Mouse (Mus musculus): Measurements from ENCODE around the gene Gm3594.
"Not testable (repeated sequence)": the region's sequence is repeated elsewhere in the genome, so short reads cannot be mapped to it uniquely, and the experiment has no call there.

Gm3594 gene

DNA sequence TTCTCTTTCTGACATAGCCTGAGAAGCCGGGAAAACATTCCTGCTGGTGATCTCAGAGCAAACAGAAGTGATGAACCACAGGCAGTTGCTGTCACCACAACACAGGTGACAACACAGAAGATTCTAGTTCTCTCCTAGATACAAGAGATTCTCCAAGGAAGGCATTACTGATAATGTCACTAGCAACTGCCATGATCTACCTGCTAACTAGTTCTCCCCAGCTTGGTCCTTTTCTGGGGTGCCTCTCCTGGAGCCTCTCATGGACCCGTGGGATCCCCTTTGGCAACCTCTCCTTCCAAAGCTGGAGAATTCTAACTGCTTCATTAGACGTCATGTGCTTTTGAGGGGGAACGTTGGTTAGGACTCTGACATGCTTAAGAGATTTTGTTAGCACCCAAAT, at the start of gene Gm3594:
Gm3594 (minus strand) TSS at position 101 of the 400 bp plus-strand sequence.
- DNase-seq (ENCODE audit: low spot score) = not testable (repeated sequence)

DNA sequence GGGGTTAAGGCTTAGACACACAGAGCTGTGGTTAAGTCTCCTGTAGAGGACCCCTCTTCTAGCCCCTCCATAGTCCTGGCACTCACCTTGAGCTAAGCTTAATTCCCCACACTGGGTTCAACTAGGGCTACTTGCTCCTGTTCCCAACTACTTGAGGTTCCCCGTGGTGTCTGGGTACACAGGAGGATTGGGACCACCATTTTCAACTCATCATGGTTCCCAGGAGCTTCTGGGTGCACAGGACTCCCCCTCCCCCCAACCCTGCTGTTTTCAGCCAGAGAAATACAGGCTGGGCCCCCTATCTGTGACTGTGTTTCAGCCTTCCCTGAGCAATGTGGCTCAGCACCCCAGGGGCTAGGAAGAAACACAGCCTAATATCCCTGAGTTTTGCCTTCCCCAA, 41.9 kb upstream of the Gm3594 start:
- peak; percentile 9 for DNase-seq (ENCODE audit: low spot score)

DNA sequence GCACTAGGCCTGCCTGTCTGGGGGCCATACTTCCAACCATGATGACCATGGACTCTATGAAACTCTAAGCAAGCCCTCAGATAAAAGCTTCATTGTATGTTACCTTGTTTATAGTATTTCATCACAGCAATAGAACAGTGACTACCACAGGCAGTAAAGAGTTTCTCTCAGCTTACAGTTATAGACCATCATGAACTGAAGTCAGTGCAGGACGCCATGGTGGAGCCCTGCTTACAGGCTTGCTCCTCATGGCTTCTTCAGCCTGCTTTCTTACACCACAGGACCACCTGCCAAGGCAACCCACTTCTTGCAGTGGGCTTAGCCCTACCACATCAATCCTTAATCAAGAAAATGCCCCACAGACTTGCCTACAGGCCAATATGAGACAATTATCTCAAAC, 41.1 kb upstream of the Gm3594 start:
- DNase-seq (ENCODE audit: low spot score) = not testable (repeated sequence)

DNA sequence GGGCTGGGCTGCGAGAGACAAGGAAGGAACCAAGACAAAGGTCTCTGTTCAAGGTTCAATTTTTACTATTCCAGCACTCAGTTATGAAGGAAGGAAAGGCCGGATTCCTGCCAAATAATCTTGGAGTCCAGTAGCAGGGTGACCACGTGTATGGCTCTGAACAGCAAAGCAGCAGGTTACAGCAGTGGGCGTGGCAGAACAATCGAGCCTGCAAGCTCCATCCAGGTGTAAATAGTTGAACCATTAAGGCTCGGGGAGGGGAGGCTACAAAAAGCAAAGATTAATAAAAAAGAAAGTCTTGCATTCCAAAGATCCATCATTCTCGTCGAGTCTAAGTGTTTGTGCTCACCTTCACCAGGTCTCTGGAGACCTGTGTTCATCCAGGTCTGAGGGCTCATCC, 37.7 kb upstream of the Gm3594 start:
- not testable (repeated sequence) for DNase-seq (ENCODE audit: low spot score)

DNA sequence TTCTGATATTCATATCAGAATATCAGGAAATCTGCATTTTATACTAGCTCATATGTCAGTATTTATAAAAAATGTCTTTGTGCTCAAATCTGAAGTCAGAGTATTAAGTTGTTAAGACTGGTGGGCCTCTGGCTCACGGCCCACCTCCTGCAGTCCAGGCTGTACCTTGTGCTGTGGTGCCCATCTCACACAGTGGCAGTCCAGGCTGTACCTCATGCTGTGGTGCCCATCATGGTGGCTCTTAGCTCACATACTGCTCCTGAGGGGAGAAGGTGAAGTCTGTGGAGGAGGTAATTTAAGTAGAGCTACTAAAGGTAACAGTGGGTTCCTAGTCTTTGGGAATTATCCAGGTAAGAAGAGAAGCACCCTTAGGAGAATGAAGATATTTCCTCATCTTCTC, 27.4 kb upstream of the Gm3594 start:
- not testable (repeated sequence) for DNase-seq (ENCODE audit: low spot score)

DNA sequence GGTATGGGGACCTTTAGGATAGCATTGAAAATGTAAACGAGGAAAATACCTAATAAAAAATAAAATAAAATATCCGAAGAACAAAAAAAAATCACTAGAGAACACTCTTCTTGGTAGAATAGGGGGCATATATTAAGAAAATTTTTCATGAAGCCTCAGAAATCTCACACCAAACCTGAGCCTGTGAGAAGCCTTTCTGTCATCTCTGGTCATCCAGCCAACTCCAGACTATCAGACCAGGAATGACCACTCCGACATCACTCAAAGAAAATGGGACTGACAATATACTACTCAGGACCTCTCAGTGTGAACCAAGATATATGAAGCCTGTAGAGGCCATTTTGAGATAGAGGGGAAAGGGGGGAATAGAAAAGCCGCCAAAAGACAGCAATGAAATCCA, 3.6 kb downstream of the Gm3594 start:
- DNase-seq (ENCODE audit: low spot score) = not testable (repeated sequence)

DNA sequence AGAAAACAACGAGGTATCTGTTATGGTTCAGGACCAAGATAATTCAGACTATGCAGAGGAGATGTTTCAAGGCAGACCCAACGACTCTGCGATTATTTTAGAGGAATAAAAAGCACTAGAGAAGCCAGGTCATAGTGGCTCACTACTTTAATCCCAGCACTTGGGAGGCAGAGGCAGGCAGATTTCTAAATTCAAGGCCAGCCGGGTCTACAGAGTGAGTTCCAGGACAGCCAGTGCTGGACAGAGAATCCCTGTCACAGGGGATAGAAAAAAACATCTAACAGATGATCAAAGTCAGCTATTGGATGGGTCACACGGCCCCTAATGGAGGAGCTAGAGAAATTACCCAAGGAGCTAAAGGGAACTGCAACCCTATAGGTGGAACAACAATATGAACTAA, 4.2 kb downstream of the Gm3594 start:
- DNase-seq (ENCODE audit: low spot score) = peak; percentile 2

DNA sequence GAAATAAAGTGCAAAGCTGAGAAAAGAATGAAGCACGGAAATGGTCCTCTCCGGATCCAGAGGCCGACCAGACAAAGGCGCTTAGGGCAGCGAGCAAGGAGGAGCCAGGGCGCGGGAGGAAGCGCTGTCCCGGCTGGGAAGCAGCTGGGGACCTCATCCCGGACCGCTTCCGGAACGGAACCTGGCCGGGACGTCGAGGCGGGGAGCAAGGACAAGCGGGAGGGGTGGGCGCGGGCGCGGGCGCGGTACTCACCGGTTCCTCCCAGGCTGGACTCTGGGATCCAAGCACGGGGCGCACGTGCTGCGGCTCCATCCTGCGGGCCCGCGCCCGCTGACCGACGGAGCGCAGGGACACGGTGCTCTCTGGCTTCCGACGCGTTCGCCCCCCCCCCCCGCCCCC, 17.6 kb downstream of the Gm3594 start:
- peak; percentile 3 for DNase-seq (ENCODE audit: low spot score)

DNA sequence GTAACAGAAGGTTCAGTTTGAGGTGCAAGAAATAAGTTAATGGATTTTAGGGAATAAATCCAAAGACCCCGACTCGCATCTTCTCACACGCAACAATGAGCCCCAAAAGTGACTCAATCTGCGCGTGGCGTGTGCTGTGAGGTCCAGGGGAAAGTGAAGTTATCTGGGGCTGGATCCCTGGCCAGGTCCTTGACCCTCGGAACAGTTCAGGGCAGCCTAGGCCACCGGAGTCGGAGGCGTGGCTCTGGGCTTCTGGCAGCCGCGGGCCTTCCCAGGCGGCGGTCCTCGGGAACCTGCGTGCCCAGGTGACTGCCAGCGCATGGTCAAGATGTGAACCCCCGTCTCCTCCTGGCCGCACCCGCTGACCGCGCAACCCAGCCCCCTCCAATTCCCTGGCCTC, 18.1 kb downstream of the Gm3594 start:
- not testable (repeated sequence) for DNase-seq (ENCODE audit: low spot score)

DNA sequence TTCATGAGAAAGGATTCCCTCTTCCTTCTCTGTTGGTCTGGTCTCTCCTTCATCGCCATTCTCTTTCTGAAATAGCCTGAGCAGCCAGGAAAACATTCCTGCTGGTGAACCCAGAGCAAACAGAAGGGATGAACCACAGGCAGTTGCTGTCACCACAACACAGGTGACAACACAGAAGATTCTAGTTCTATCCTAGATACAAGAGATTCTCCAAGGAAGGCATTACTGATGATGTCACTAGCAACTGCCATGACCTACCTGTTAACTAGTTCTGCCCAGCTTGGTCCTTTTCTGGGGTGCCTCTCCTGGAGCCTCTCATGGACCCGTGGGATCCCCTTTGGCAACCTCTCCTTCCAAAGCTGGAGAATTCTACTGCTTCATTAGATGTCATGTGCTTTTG, 32.0 kb downstream of the Gm3594 start, which contains the start of gene Gm3591:
Gm3591 (minus strand) TSS at position 101 of the 400 bp plus-strand sequence.
- DNase-seq (ENCODE audit: low spot score) = not testable (repeated sequence)

DNA sequence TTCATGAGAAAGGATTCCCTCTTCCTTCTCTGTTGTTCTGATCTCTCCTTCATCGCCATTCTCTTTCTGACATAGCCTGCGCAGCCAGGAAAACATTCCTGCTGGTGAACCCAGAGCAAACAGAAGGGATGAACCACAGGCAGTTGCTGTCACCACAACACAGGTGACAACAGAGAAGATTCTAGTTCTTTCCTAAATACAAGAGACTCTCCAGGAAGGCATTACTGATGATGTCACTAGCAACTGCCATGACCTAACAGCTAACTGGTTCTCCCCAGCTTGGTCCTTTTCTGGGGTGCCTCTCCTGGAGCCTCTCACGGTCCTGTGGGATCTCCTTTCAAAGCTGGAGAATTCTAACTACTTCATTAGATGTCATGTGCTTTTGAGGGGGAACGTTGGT, 54.2 kb downstream of the Gm3594 start, which contains the start of gene Gm16440:
Gm16440 (minus strand) TSS at position 101 of the 400 bp plus-strand sequence.
- not testable (repeated sequence) for DNase-seq (ENCODE audit: low spot score)
